Mouse (Mus musculus): ENCODE data around the gene Gm26620. TPM values are rescaled to one million over a fixed set of nuclear protein-coding genes. Genes with fewer than 3 reads are reported as not detected.

Gm26620 gene
- total RNA-seq, 2 experiments from 2014 or later = 0.57 TPM; not detected in 1

Other genes starting within 250 kb of the Gm26620 start
- gene Olfml2b, start 240.5 kb upstream of the Gm26620 start, total RNA-seq (2021) = 1 to 10 TPM; 5.3 to 6.6 TPM
- 10 to 100 TPM; 33.2 to 34.6 TPM for gene Atf6, start 17.3 kb upstream of the Gm26620 start, total RNA-seq (2021)
- gene Dusp12, start 475 bp downstream of the Gm26620 start, total RNA-seq (2021) = 10 to 100 TPM; 14.3 to 15.9 TPM
- gene Fcrlb, start 27.9 kb downstream of the Gm26620 start, total RNA-seq (2021) = under 1 TPM in 1 of 2 experiments, not detected in 1; 0.53 TPM
- not detected for gene Fcrla, start 42.5 kb downstream of the Gm26620 start, total RNA-seq (2021)
- gene Fcgr2b, start 91.5 kb downstream of the Gm26620 start, total RNA-seq (2021) = 1 to 10 TPM; 4.6 to 5.2 TPM
- not detected for gene Fcgr4, start 133.9 kb downstream of the Gm26620 start, total RNA-seq (2021)
- gene Fcgr3, start 179.9 kb downstream of the Gm26620 start, total RNA-seq (2021) = 10 to 100 TPM; 10.3 to 10.8 TPM
- under 1 TPM; 0.62 to 0.74 TPM for gene Cfap126, start 228.9 kb downstream of the Gm26620 start, total RNA-seq (2021)